17 mouse cellular contexts compared by ENCODE assay signal in genomic region chr11:95088286-95088685, GRCm38 (mm10). TPM values are rescaled to one million over a fixed set of nuclear protein-coding genes. Genes with fewer than 3 reads are reported as not detected.
DNase-seq lines count a peak whose midpoint lies in the region; ATAC-seq and TF ChIP-seq lines count a peak whose summit lies in the region.
"Had no signal": no experiment of that assay in that cellular context is flagged by ENCODE, and none has a peak within 500 bp of the region (broad histone marks: within the 10 kb centered on the region; RNA-seq: fewer than 3 reads in every experiment).

No protein-coding gene starts in this region.

- H3K27ac ChIP-seq in intestine, embryonic 14.5 days (ENCODE audit: low read depth), result peak overlapping the region; percentile 69; the same call in 1 of the 2 replicates
- no peak overlapping the region for H3K27ac ChIP-seq in intestine, postnatal 0 days (ENCODE audit: low read depth, low read length)
- peak overlapping the region; percentile 67 for H3K27ac ChIP-seq in lung, postnatal 0 days (ENCODE audit: low read length)
- H3K27ac ChIP-seq in intestine, embryonic 15.5 days, result peak overlapping the region; percentile 77
- H3K27ac ChIP-seq in stomach, embryonic 16.5 days (ENCODE audit: low read length), result peak overlapping the region; percentile 86
- H3K27ac ChIP-seq: embryonic facial prominence, embryonic 15.5 days; forebrain, embryonic 12.5 days; left cerebral cortex, adult 2 months; limb, embryonic 12.5 days; liver, embryonic 14.5 days; midbrain, embryonic 15.5 days had no signal

- no peaks in the 10 kb centered on the region for H3K27me3 ChIP-seq in intestine, embryonic 14.5 days (replicated peaks; ENCODE audit: control insufficient read depth, insufficient read depth, low read length)
- H3K27me3 ChIP-seq in intestine, postnatal 0 days (replicated peaks; ENCODE audit: control insufficient read depth, insufficient read depth, low read length), result no peaks in the 10 kb centered on the region
- H3K27me3 ChIP-seq in lung, postnatal 0 days (replicated peaks; ENCODE audit: insufficient read depth, low read length), result no peaks in the 10 kb centered on the region
- H3K27me3 ChIP-seq in intestine, embryonic 15.5 days (replicated peaks), result no peaks in the 10 kb centered on the region
- no peaks in the 10 kb centered on the region for H3K27me3 ChIP-seq in stomach, embryonic 16.5 days (ENCODE audit: control insufficient read depth, insufficient read depth, low read length)
- H3K27me3 ChIP-seq: embryonic facial prominence, embryonic 15.5 days; forebrain, embryonic 12.5 days; limb, embryonic 12.5 days; midbrain, embryonic 15.5 days had no signal

- peaks cover 20% of the 10 kb centered on the region for H3K4me1 ChIP-seq in intestine, embryonic 14.5 days (replicated peaks; ENCODE audit: control insufficient read depth, insufficient read depth, low read length)
- no peaks in the 10 kb centered on the region for H3K4me1 ChIP-seq in intestine, postnatal 0 days (replicated peaks; ENCODE audit: control insufficient read depth, insufficient read depth, low read length)
- H3K4me1 ChIP-seq in lung, postnatal 0 days (ENCODE audit: insufficient read depth, low read depth, low read length), result peaks cover 16% of the 10 kb centered on the region
- peaks cover 35% of the 10 kb centered on the region for H3K4me1 ChIP-seq in intestine, embryonic 15.5 days (replicated peaks)
- peaks cover 28% of the 10 kb centered on the region for H3K4me1 ChIP-seq in stomach, embryonic 16.5 days (ENCODE audit: control insufficient read depth, insufficient read depth, low read length)
- H3K4me1 ChIP-seq: forebrain, embryonic 12.5 days had no signal

- TF ChIP-seq CTCF in intestine, postnatal 0 days (IDR thresholded peaks at IDR 0.05; ENCODE audit: low read depth), result no peak
- TF ChIP-seq CTCF in lung, postnatal 0 days (IDR thresholded peaks at IDR 0.05), result no peak

- TF ChIP-seq EP300 in lung, postnatal 0 days (IDR thresholded peaks at IDR 0.05), result no peak

- no peak overlapping the region for H3K4me2 ChIP-seq in intestine, embryonic 14.5 days (ENCODE audit: low read length)
- H3K4me2 ChIP-seq in intestine, postnatal 0 days (replicated peaks; ENCODE audit: low read depth), result no peak overlapping the region
- no peak overlapping the region for H3K4me2 ChIP-seq in lung, postnatal 0 days (replicated peaks; ENCODE audit: low read depth, low read length)
- H3K4me2 ChIP-seq in intestine, embryonic 15.5 days (replicated peaks), result no peak overlapping the region
- H3K4me2 ChIP-seq in stomach, embryonic 16.5 days (ENCODE audit: low read depth, low read length), result 0 out of 2 replicates have a peak overlapping the region, but pooled peaks have one; percentile 24
- H3K4me2 ChIP-seq: embryonic facial prominence, embryonic 15.5 days; forebrain, embryonic 12.5 days; limb, embryonic 12.5 days; midbrain, embryonic 15.5 days had no signal

- no peaks in the 10 kb centered on the region for H3K9me3 ChIP-seq in intestine, embryonic 14.5 days (ENCODE audit: control insufficient read depth, low read length)
- H3K9me3 ChIP-seq in intestine, postnatal 0 days (ENCODE audit: control insufficient read depth), result no peaks in the 10 kb centered on the region
- H3K9me3 ChIP-seq in lung, postnatal 0 days (ENCODE audit: low read length), result no peaks in the 10 kb centered on the region
- H3K9me3 ChIP-seq in intestine, embryonic 15.5 days, result no peaks in the 10 kb centered on the region
- no peaks in the 10 kb centered on the region for H3K9me3 ChIP-seq in stomach, embryonic 16.5 days (replicated peaks; ENCODE audit: control insufficient read depth, low read length)
- H3K9me3 ChIP-seq: embryonic facial prominence, embryonic 15.5 days; forebrain, embryonic 12.5 days; limb, embryonic 12.5 days; midbrain, embryonic 15.5 days had no signal

- H3K36me3 ChIP-seq in intestine, embryonic 14.5 days (ENCODE audit: control insufficient read depth, insufficient read depth, low read length), result no peaks in the 10 kb centered on the region
- no peaks in the 10 kb centered on the region for H3K36me3 ChIP-seq in intestine, postnatal 0 days (ENCODE audit: control insufficient read depth, insufficient read depth)
- no peaks in the 10 kb centered on the region for H3K36me3 ChIP-seq in lung, postnatal 0 days (ENCODE audit: insufficient read depth, low read length)
- no peaks in the 10 kb centered on the region for H3K36me3 ChIP-seq in intestine, embryonic 15.5 days
- H3K36me3 ChIP-seq in stomach, embryonic 16.5 days (ENCODE audit: control insufficient read depth, insufficient read depth, low read length), result no peaks in the 10 kb centered on the region
- H3K36me3 ChIP-seq: embryonic facial prominence, embryonic 15.5 days; forebrain, embryonic 12.5 days; limb, embryonic 12.5 days; midbrain, embryonic 15.5 days had no signal

- DNase-seq in intestine, embryonic 14.5 days (ENCODE audit: low spot score), result no peak
- no peak for DNase-seq in lung, postnatal 0 days (ENCODE audit: low spot score)
- DNase-seq in lung, postnatal 10 days, result no peak
- no peak for DNase-seq in frontal cortex, postnatal 25 days (ENCODE audit: low spot score in 2 of 2)
- DNase-seq: cerebellum, adult 11 months; right cerebral cortex, postnatal 25 days; thymus, postnatal 25 days had no signal

- H3K4me3 ChIP-seq in intestine, embryonic 14.5 days (ENCODE audit: low read depth, low read length), result no peak overlapping the region
- no peak overlapping the region for H3K4me3 ChIP-seq in intestine, postnatal 0 days (ENCODE audit: low read depth, low read length)
- no peak overlapping the region for H3K4me3 ChIP-seq in lung, postnatal 0 days (ENCODE audit: low read depth, low read length)
- no peak overlapping the region for H3K4me3 ChIP-seq in intestine, embryonic 15.5 days (replicated peaks)
- H3K4me3 ChIP-seq in stomach, embryonic 16.5 days (replicated peaks; ENCODE audit: low read length), result no peak overlapping the region
- H3K4me3 ChIP-seq: embryonic facial prominence, embryonic 15.5 days; forebrain, embryonic 12.5 days; left cerebral cortex, adult 2 months; limb, embryonic 12.5 days; midbrain, embryonic 15.5 days had no signal

- WGBS in intestine, embryonic 14.5 days, result 47% methylated on average over 7 of the region's 7 CpGs
- 57% methylated on average over 7 of the region's 7 CpGs for WGBS in intestine, postnatal 0 days
- 53% methylated on average over 7 of the region's 7 CpGs for WGBS in lung, postnatal 0 days
- WGBS in intestine, embryonic 15.5 days, result 51% methylated on average over 7 of the region's 7 CpGs
- 55% methylated on average over 7 of the region's 7 CpGs for WGBS in stomach, embryonic 16.5 days

- H3K9ac ChIP-seq in intestine, embryonic 14.5 days (ENCODE audit: low read length), result no peak overlapping the region
- H3K9ac ChIP-seq in intestine, postnatal 0 days (ENCODE audit: low read depth, low read length), result no peak overlapping the region
- no peak overlapping the region for H3K9ac ChIP-seq in lung, postnatal 0 days (replicated peaks; ENCODE audit: low read depth)
- H3K9ac ChIP-seq in intestine, embryonic 15.5 days, result no peak overlapping the region
- 0 out of 2 replicates have a peak overlapping the region, but pooled peaks have one; percentile 48 for H3K9ac ChIP-seq in stomach, embryonic 16.5 days (ENCODE audit: low read length)
- H3K9ac ChIP-seq: embryonic facial prominence, embryonic 15.5 days; forebrain, embryonic 12.5 days; limb, embryonic 12.5 days; liver, embryonic 14.5 days; midbrain, embryonic 15.5 days had no signal

- no peak for ATAC-seq in intestine, embryonic 14.5 days (replicated peaks; ENCODE audit: low FRiP score, low TSS enrichment, low read depth)
- no peak for ATAC-seq in intestine, postnatal 0 days
- no peak for ATAC-seq in lung, postnatal 0 days
- no peak for ATAC-seq in intestine, embryonic 15.5 days
- 0 out of 2 replicates have a peak, but pooled peaks have one; percentile 5 for ATAC-seq in stomach, embryonic 16.5 days (ENCODE audit: insufficient read depth, low FRiP score)
- ATAC-seq: inflammation-experienced regulatory T-cells, adult 6 months; midbrain, embryonic 15.5 days had no signal

RNA-seq across cellular contexts. Expression of gene Itga3, which starts 11.7 kb away (rescaled TPM):
- polyA plus RNA-seq in intestine, embryonic 14.5 days (2014; fragmentation: Nextera tagmentation; extraction: Ambion mirVana), result 24.1 and 29.0 TPM in 2 replicates
- polyA plus RNA-seq in intestine, postnatal 0 days (2015; fragmentation: Nextera tagmentation; extraction: Ambion mirVana), result 51.3 and 57.9 TPM in 2 replicates
- polyA plus RNA-seq in lung, postnatal 0 days (2015; fragmentation: Nextera tagmentation; extraction: Ambion mirVana), result 44.3 and 63.1 TPM in 2 replicates
- polyA plus RNA-seq in intestine, embryonic 15.5 days (2015; fragmentation: Nextera tagmentation; extraction: Ambion mirVana), result 32.8 and 35.6 TPM in 2 replicates
- polyA plus RNA-seq in stomach, embryonic 16.5 days (2015; fragmentation: Nextera tagmentation; extraction: Ambion mirVana), result 19.4 and 19.9 TPM in 2 replicates

RNA-seq across cellular contexts. Expression of gene Dlx3, which starts 31.6 kb away (rescaled TPM):
- polyA plus RNA-seq in intestine, embryonic 14.5 days (2014; fragmentation: Nextera tagmentation; extraction: Ambion mirVana), result 0.72 and 0.91 TPM in 2 replicates
- 0.30 and 0.44 TPM in 2 replicates for polyA plus RNA-seq in intestine, postnatal 0 days (2015; fragmentation: Nextera tagmentation; extraction: Ambion mirVana)
- polyA plus RNA-seq in lung, postnatal 0 days (2015; fragmentation: Nextera tagmentation; extraction: Ambion mirVana), result 0.05 TPM in 1 of 2 replicates, not detected in the other
- polyA plus RNA-seq in intestine, embryonic 15.5 days (2015; fragmentation: Nextera tagmentation; extraction: Ambion mirVana), result 0.60 and 0.88 TPM in 2 replicates
- 3.0 and 3.9 TPM in 2 replicates for polyA plus RNA-seq in stomach, embryonic 16.5 days (2015; fragmentation: Nextera tagmentation; extraction: Ambion mirVana)
- polyA plus RNA-seq: inflammation-experienced regulatory T-cells, adult 6 months had no signal

RNA-seq across cellular contexts. Expression of gene Pdk2, which starts 47.1 kb away (rescaled TPM):
- 26.4 and 29.6 TPM in 2 replicates for polyA plus RNA-seq in intestine, embryonic 14.5 days (2014; fragmentation: Nextera tagmentation; extraction: Ambion mirVana)
- 53.2 and 57.4 TPM in 2 replicates for polyA plus RNA-seq in intestine, postnatal 0 days (2015; fragmentation: Nextera tagmentation; extraction: Ambion mirVana)
- 39.3 and 51.1 TPM in 2 replicates for polyA plus RNA-seq in lung, postnatal 0 days (2015; fragmentation: Nextera tagmentation; extraction: Ambion mirVana)
- 30.8 and 31.2 TPM in 2 replicates for polyA plus RNA-seq in intestine, embryonic 15.5 days (2015; fragmentation: Nextera tagmentation; extraction: Ambion mirVana)
- 37.9 and 39.3 TPM in 2 replicates for polyA plus RNA-seq in stomach, embryonic 16.5 days (2015; fragmentation: Nextera tagmentation; extraction: Ambion mirVana)

RNA-seq across cellular contexts. Expression of gene Dlx4, which starts 57.8 kb away (rescaled TPM):
- not detected in 2 replicates for polyA plus RNA-seq in intestine, embryonic 14.5 days (2014; fragmentation: Nextera tagmentation; extraction: Ambion mirVana)
- polyA plus RNA-seq in intestine, postnatal 0 days (2015; fragmentation: Nextera tagmentation; extraction: Ambion mirVana), result not detected in 2 replicates
- polyA plus RNA-seq in lung, postnatal 0 days (2015; fragmentation: Nextera tagmentation; extraction: Ambion mirVana), result 0.55 and 0.79 TPM in 2 replicates
- polyA plus RNA-seq in intestine, embryonic 15.5 days (2015; fragmentation: Nextera tagmentation; extraction: Ambion mirVana), result 0.10 and 0.16 TPM in 2 replicates
- 0.99 and 1.7 TPM in 2 replicates for polyA plus RNA-seq in stomach, embryonic 16.5 days (2015; fragmentation: Nextera tagmentation; extraction: Ambion mirVana)
- polyA plus RNA-seq: inflammation-experienced regulatory T-cells, adult 6 months; midbrain, embryonic 15.5 days had no signal
